Mouse (Mus musculus): Measurements from ENCODE around the gene Ugcg.

Gene Ugcg

DNA sequence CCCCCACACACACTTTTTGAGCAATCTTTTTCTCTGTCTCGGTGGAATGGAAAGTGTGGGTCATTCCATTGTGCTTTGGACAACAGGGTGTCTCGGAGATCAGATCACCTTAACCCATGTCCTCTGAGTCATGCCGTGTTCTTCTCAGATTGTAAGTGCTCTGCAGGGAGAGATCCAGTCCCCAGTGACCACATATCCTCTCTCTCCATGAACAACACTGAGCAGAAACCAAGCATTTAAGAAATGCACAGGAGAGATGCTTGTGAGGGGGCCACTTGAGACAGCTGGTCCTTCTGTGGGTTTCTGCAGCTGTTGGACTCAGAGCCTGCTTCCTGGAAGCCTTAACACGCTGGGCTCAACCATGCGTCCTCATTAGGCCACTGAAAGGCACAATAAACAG is 66.9 kb downstream of the Ugcg start:
- no peak for TF ChIP-seq GATA4 (IDR thresholded peaks at IDR 0.05; ENCODE audit: insufficient replicate concordance, low read length)

DNA sequence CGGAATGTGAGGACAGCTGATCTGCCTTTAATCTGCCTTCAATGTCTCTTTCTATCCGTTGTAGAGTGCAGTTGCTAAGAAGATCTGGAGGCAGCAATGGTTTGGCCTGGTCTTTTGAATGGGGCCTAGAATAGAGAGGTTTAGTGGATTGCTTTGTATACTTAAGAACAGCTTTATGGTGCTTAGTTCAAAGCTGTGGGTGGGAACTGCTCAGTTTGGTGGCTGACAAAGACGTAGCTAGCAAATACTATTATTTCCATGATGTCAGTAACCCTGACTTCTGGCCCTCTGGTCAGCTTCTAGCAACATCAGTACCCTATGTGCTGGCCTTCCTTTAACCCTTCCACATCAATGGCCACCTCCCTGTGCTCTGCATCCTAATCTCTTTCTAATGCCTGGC is 68.8 kb downstream of the Ugcg start:
- no peak for TF ChIP-seq GATA4 (IDR thresholded peaks at IDR 0.05; ENCODE audit: insufficient replicate concordance, low read length)

GRCm38 (mm10) chr4:59258771-59259170 is 69.7 kb downstream of the Ugcg start:
- TF ChIP-seq GATA4 (IDR thresholded peaks at IDR 0.05; ENCODE audit: insufficient replicate concordance, low read length) = no peak

DNA sequence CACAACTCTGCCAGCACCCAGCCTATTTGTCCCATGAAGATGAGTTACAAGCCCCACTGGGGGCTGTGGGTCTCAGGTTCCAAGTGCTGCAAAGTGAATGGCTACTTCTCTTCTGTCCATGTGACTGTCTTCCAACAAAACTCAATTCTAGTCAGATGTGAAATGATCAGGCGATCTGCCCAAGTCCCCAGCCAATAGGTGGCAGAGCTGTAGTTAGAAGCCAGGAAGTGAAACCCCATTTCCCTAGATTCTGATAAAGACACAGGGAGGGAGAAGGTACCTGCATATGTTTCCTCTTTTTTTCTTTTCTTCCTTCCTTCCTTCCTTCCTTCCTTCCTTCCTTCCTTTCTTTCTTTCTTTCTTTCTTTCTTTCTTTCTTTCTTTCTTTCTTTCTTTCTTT is 70.7 kb downstream of the Ugcg start:
- no peak for TF ChIP-seq GATA4 (IDR thresholded peaks at IDR 0.05; ENCODE audit: insufficient replicate concordance, low read length)

GRCm38 (mm10) chr4:59260871-59261515 is 71.9 kb downstream of the Ugcg start:
- TF ChIP-seq GATA4 (IDR thresholded peaks at IDR 0.05; ENCODE audit: insufficient replicate concordance, low read length) = no peak

GRCm38 (mm10) chr4:59262156-59262555 is 73.1 kb downstream of the Ugcg start:
- no peak for TF ChIP-seq GATA4 (IDR thresholded peaks at IDR 0.05; ENCODE audit: insufficient replicate concordance, low read length)

- TF ChIP-seq GATA4 (IDR thresholded peaks at IDR 0.05; ENCODE audit: insufficient replicate concordance, low read length) = no peak
Measured at GRCm38 (mm10) chr4:59263418-59263817, 74.4 kb downstream of the Ugcg start.

GRCm38 (mm10) chr4:59264611-59265095 is 75.6 kb downstream of the Ugcg start:
- TF ChIP-seq GATA4 (IDR thresholded peaks at IDR 0.05; ENCODE audit: insufficient replicate concordance, low read length) = no peak

- TF ChIP-seq GATA4 (IDR thresholded peaks at IDR 0.05; ENCODE audit: insufficient replicate concordance, low read length) = no peak
Measured at GRCm38 (mm10) chr4:59265182-59265581, 76.1 kb downstream of the Ugcg start.

DNA sequence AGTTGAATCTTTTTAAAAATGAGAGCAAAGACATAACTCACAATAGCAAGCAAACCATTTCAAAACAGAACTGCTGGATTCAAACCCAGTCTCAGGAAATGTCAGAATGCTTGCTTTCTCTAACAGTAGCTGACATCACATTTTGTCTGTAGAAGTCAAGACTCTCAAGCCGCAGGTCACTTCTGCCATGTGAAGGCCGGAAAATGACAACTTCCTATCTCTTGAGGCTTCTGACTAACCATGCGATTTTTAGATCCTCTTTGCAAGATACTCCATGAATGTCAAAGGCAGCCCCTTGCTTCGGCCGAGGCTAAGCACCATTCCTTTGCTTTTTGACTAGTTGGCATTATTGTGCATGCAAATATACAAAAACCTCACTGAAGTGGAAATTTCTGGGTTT is 76.6 kb downstream of the Ugcg start:
- TF ChIP-seq GATA4 (IDR thresholded peaks at IDR 0.05; ENCODE audit: insufficient replicate concordance, low read length) = no peak
